Mouse (Mus musculus) layer of hippocampus, postnatal 36 days (tissue): ENCODE results near the gene Gpr18. TPM values are rescaled to one million over a fixed set of nuclear protein-coding genes. Genes with fewer than 3 reads are reported as not detected.

Experiments
- DNase-seq, 2 experiments: peaks; one replicate each; pipeline ENCODE4 v3.0.0; 2022
- total RNA-seq, 2 experiments: library from RNA; stranded (reverse); gene quantifications; 2 replicates each; pipeline ENCODE4 v1.2.3; 2021

The Gpr18 gene
- total RNA-seq, 2 experiments from 2014 or later, result not detected

DNA sequence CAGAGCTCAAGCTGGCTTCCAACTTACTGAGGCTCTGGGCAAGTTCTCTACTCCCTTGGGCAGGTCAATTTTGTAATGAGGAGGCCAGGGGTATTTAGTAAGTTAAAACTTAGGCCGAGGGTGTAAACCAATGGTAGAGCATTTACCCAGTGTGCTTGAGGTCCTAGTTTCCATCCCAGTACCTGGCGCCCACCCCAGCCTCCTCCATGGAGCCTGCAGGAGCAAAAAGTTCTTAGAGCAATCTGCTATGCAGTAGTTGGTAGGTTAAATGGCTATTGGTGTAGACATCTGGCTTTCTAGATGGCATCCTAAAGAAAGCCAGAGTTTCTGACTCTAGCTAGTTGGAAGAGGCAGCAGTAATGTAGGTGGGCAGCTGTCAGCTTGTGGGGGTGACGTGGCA, 33.9 kb upstream of the Gpr18 start:
- DNase-seq, result no peak

GRCm38 (mm10) chr14:121947966-121948365, 32.4 kb upstream of the Gpr18 start:
- no peak for DNase-seq

DNA sequence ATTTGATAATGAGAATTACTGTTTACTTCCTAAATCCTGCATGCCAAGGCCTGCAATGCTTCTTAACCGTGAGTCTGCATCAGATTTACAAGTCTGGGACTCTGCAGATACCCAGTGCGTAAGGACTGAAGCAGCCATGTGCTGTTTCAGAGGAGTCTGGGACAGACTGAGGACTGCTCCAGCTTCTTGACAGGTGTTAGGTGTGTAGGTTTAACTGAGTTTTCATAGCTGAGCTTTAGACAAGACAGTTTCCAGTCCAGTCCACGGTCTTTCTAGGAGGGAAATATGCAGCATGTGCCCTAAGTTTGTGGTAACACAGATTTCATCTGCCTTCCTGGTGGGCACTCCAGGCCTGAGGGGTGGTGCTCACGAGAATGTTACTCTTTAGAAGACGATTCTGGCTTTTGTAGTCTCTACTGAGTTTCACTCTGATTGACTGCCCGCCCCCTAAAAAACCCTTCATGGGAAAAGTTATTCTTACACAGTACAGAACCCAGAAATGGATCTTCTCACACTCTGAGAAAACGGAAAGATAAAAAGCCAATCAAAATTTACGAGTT, 31.7 kb upstream of the Gpr18 start:
- no peak for DNase-seq

DNA sequence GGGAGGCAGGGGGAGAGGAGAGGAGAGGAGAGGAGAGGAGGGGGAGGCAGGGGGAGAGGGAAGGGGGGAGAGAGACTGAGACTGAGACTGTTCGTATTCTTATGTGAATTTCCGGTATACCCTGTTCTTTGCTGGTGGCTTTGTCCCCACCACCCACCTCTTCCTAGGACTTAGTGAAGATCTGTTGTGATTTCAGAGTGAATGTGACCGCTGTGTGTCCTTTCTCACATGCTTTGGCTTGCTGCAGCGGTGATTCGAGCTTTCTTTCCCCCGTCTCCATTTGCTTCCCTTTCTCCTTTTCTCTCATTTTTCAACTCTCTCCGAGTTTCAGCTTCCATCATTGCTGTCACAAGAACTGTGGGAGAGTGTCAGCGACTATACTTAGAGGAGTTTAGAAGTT, 31.1 kb upstream of the Gpr18 start:
- no peak for DNase-seq

DNA sequence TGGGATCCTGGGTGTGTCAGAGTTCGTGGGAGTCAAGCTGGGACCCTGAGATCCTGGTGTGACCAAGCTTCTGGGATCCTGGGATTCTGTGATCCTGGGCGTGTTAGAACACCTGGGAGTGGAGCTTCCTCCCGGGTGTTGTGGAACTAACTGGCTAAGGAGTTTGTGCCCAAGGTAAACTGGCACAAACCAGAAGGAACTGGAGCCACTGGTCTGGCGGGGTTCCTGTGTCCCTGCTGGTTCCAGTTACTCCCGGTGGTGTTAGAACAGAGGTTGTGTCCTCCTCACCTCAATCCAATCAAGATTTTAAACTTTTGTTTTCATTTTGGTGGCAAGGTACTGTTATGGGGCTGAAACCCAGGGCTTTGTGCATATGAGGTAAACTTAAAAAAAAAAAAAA, 30.6 kb upstream of the Gpr18 start:
- DNase-seq, result no peak

GRCm38 (mm10) chr14:121939582-121939981, 24.0 kb upstream of the Gpr18 start:
- no peak for DNase-seq

DNA sequence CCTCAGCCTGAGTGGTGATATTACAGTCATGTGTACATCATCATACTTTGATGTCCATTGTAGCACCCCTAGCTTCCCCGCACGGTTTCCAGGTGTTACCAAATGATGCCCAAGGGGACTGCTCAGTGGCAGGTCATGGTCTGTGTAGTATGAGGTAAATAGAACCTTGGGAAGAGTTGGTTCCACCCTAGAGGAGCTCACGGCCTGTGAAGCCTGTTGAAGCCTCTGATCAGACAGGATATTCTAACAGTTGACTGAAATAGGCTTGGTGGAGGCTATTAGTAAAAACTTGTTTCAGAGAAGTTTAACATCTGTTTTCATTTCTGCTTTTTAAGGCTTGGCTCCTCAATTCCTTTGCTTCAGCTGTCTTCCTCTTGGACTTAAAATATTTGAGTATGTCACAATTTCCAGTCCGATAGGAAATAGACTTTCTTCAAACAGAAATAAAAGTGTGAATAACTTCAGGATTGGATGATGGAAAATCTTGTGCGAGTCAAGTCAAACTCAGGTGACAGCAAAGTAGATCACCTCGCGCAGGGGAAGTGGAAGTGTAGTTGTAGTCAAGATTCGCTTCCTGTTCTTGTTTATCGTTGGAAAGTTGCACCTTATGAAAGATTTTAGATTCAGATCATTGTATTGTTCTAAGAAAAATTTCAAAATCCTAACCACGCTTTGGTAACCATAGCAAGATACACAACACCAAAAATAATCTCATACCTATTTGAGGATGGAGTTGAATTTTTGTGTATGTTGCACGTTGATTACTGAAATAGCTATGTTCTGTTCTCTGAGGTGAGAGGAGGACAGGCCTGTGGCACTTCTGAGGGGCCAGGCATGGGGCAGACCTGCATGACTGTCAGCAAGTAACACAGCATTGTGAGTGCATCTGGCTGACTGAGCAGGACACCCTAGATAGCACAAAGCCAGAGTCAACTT, 22.9 kb upstream of the Gpr18 start:
- DNase-seq, result no peak

GRCm38 (mm10) chr14:121937601-121938255, 22.1 kb upstream of the Gpr18 start:
- DNase-seq, result no peak

DNA sequence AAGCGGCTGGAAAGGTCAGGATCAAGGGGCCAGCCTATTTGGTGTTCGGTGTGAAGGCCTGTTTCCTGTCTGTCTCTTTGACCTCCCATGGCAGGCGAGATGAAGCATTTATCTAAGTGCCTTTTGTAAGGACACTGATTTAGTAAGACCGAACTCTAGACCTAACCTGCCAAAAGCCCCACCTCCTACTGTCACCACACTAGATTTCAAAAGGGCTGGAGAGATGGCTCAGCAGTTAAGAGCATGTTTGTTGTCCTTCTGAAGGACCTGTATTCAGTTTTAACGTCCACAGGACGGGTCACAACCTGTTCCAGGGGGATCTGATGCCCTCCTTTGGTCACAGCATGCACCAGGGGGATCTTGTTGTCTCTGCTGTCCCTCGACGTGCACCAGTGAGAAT, 21.3 kb upstream of the Gpr18 start:
- no peak for DNase-seq

GRCm38 (mm10) chr14:121936356-121936755, 20.8 kb upstream of the Gpr18 start:
- DNase-seq, result no peak

DNA sequence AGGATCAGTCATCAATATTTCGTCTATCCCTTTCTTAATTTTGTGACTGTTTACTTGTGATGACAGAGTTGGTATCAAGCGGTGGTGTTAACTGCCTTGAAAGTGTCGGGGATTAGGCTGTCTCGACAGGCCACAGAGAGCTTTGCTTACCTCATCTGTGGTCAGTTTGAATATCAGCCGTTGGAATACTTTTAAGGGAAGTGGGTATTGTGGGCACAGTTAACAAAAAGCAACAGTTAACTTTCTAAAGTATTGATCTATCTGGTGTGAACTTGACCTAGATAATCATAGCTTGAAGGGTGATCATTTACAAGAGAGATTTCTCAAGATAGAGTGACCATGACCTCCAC, 19.0 kb upstream of the Gpr18 start:
- no peak for DNase-seq

GRCm38 (mm10) chr14:121933906-121934596, 18.5 kb upstream of the Gpr18 start:
- no peak for DNase-seq

GRCm38 (mm10) chr14:121932180-121932579, 16.6 kb upstream of the Gpr18 start:
- DNase-seq, result no peak

- DNase-seq, result no peak
Observed at GRCm38 (mm10) chr14:121931594-121931993, 16.0 kb upstream of the Gpr18 start.

DNA sequence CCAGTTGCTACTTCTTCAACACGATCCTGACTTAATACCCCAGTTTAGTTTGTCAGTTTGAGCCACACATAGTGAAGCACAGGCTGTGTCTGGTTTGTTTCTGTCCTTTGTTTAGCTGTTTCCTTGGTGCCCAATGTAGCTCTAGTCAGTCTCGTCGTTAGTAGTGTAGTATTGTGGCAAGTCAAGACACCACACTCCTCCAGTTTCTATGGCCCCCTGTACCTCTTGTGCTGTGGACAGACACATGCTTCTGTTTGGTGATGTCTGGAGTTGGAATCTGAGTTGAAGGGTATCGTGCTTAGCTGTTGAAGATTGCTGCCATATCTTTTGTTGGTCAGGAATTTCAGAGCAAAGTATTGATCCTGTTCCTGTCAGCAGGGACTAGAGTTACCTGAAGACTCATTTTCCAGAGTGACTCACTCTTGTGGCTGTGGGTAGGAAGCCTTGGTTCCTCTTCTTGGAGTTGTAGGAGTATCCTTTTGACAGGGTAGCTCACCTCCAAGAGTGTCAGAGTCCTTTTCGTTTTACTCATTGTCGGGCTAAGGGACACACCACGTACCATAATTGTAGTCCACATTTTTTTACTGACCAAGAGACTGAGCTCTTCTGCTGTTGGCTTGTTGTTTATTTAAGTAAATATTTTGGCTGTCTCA, 15.3 kb upstream of the Gpr18 start:
- DNase-seq, result no peak

GRCm38 (mm10) chr14:121929243-121929951, 13.8 kb upstream of the Gpr18 start:
- DNase-seq, result no peak

GRCm38 (mm10) chr14:121928375-121929137, 13.0 kb upstream of the Gpr18 start:
- DNase-seq, result peak; percentile 23 to 38

DNA sequence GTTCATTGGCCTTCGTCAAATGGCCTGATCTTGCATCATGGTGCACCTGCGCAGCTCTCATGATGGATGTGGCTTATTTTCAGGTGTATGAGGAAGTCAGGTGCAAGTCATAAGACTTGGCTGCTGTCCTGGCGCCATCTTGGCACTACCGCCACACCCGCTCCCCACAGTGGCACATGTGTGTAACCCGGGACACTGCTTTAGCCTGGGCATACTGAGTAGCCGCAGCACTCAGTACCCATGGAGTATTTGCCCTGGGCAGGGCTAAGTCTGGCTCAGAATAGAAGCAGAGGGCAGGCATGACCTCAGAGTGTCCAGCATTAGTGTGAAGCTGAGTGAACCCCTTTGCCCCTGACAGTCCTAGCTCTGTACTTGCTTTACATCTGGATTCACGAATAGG, 11.9 kb upstream of the Gpr18 start:
- no peak for DNase-seq

GRCm38 (mm10) chr14:121926901-121927300, 11.3 kb upstream of the Gpr18 start:
- DNase-seq, result no peak

DNA sequence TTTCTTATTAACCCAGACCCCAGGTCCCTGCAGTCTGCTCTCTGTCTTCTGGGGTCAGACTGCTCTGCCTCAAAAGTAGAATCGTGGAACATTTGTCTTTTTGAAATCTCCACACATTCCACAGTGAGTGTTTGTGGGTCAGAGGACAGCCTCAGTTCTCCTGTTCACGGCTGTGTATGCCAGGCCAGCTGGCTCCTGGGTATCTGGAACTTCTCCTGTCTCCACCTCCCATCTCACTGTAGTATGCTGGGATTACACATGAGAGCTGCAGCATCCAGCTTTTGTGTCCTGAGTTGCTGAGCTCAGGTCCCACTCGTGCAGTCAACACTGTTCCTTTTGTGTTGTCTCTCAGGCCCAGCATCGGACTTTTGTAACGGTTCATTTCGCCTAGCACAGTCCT, 9.3 kb upstream of the Gpr18 start:
- DNase-seq, result no peak

DNA sequence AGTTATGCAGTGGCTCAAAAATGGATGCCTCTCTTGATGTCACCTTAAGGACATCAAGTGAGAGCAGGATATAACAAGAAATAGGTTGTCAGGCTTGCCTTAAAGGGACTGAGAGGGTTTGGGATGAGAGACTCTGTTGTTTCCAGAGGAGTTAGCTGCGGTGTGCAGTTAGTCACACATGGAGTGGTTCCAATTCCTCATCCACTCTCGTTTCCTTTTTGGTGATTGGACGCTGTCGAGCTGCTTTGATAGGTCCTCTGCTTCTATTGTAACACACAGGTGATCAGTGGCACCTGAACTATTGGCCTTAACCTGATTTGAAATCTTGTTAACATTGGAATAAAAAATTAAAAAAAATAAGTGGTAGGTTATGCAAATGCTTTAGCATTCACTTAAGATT, 7.2 kb upstream of the Gpr18 start:
- DNase-seq, result no peak
